Mouse (Mus musculus): ENCODE results near the gene Gm13275.

DNA sequence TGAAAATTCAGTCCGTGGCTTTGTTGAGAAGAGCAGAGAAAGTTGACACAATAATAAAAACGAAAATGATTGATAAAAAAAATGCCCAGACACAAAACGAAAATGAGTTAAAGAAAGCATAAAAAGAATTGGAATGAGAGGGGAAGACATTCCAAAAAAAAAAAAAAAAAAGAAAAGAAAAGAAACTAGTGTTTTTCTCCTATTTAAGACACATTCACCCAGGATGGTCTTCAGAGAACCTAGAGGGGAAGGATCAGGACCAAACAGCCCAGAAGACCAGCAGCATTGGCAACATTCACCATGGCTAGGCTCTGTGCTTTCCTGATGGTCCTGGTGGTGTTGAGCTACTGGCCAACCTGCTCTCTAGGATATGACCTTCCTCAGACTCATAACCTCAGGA is 21.6 kb downstream of the Gm13275 start, which contains the start of gene Ifna7:
- TF ChIP-seq CTCF (IDR thresholded peaks at IDR 0.05), result no peak
- TF ChIP-seq POLR2A (IDR thresholded peaks at IDR 0.05; ENCODE audit: insufficient read depth, low read depth, low read length), result no peak
- TF ChIP-seq EP300 (IDR thresholded peaks at IDR 0.05; ENCODE audit: insufficient read depth, low read depth, low read length), result no peak
